Mouse (Mus musculus) heart, adult 18-20 months (tissue): Measurements from ENCODE around the gene Rin2. TPM values are rescaled to one million over a fixed set of nuclear protein-coding genes. Genes with fewer than 3 reads are reported as not detected.
"Not testable (repeated sequence)": the region's sequence is repeated elsewhere in the genome, so short reads cannot be mapped to it uniquely, and the experiment has no call there.

Source experiments
- DNase-seq, 2 experiments: peaks; one replicate each; pipeline ENCODE4 v3.0.0; 2021 to 2022; ENCODE audit warnings: mixed read lengths in 1 of 2
- microRNA-seq, 2 experiments: library from miRNA; unstranded; fragments of <30 nt; microRNA quantifications; one replicate each; pipeline ENCODE4 v1.2.0; 2022
- total RNA-seq, 2 experiments: library from RNA; stranded (reverse); gene quantifications; 2 replicates each; pipeline ENCODE4 v1.2.3; 2021

The Rin2 gene
- total RNA-seq, 2 experiments from 2014 or later, result 17.5 to 18.5 TPM

DNA sequence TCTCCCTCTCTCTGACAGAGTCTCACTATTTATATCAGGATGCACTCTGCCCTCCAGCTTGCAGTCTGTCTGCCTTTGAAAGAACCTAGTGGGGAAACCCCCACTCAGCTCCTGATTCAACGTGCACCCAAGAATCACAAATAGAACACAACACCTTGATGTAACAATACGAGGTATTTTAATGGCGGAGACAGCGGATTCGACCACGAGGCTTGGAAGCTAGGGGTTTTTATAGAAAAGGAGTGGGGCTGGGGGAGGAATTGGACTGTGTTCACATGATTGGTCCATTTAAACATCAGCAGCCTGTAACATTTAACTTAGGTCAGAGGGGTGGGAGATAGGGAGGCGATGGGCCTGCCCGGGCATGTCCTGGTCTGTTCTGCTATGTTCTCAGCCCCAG is 225.3 kb downstream of the Rin2 start:
- not testable (repeated sequence) for DNase-seq

DNA sequence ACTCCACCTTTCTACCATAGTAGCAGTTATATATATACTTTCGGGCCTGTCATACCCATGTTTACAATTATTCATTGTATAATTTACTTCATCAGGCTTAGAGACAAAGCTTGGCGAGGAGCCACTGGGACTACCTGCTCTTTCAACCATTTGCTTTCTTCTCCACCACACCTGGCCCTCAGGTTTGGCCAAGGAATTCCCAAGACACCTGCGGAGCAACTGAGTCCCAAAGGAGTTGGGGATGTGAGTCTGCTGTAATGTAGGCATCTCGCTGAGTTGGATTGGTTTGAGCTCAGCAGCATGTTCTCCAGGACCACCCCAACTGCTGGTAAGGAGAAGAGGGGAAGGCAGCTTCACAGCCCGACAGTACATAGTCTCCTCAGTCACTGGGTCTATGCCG is 226.8 kb downstream of the Rin2 start, which contains the start of gene Naa20:
TSS of gene Naa20 (plus strand) at position 239 of the 400 bp plus-strand sequence.
- DNase-seq, result no peak

DNA sequence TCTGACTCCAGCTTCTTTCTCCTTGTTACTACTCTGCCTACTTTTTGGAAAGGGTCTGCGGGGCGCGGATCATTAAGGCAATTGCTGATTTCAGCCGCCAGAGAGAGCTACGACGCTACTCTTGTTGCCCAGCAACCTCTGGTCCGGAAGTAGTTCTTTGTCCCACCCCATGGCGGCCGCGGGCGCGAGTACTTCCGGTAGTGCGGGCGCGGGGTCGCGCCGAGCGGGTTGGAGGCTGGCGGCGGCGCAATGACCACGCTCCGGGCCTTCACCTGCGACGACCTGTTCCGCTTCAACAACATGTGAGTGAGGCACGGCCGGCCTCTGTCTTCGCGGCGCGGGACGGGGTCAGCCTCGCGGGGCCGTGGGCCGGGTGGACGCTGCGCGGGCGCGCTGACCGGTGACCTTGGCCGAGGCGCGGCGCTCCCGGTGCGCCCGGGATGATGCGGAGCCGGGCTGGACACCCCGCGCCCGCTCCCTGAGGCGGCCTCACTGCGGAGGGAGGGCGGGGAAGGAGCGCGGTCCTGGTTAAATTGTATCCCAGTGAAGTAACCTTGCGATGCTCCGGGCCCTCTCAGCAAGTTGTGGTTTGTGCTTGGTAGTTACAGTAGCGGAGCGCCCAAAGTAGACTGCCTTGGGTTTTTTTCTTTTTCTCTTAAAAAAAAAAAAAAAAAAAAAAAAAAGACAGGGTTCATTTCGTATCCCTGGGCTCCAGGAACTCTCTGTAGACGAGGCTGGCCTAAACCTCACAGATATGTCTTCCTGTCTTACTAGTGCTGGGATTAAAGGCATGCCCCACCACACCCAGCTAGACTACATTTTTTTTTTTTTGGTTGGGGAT is 228.3 kb downstream of the Rin2 start:
- peak; percentile 92 to 94 for DNase-seq

DNA sequence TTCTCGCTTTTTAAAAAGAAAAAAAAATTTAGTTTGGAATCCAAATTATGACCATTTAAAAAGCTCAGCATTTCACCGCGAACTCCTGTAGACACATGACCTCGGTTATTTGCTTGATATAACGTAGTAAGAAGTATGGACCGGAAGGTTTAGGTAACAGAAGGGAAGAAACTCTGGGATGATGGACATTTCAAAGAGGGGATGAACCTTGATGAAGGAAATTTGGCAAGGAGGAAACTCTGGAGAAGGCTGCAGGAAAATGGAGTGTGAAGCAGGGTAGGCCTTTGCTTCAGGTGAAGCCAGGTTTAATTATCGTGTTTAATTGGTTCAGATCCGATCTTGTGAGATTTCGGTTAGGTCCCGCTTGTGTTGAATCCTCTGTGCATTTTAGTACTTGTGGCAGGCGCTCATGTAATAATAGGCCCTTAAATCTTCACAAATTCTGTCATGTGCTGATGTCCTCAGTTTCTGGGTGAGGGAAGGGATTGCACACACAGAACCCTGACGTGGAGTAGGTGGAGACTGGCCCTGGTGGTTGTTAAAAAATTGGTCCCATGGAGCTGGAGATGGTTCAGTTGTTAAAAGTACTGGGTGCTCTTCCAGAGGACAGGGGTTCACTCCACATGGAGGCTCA is 229.1 kb downstream of the Rin2 start:
- DNase-seq, result no peak

DNA sequence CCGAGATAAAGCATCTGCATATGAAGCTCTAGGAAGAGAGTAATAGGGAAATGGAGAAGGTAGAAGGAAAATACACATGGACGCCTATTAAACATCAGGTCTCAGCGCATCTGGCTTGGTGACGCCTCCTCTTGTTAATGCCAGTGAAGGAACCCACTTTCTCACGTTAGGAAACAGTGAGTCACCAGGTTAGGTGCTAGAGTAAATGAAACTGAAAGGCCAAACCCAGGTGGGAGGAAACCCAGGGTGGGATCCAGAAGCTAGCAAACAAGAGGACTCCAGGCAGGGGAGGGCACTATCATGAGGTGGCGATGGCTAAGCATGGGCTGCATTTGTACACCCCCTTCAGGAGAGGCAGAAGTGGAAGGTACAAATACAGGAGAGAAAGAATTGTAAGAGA is 230.1 kb downstream of the Rin2 start:
- no peak for DNase-seq

DNA sequence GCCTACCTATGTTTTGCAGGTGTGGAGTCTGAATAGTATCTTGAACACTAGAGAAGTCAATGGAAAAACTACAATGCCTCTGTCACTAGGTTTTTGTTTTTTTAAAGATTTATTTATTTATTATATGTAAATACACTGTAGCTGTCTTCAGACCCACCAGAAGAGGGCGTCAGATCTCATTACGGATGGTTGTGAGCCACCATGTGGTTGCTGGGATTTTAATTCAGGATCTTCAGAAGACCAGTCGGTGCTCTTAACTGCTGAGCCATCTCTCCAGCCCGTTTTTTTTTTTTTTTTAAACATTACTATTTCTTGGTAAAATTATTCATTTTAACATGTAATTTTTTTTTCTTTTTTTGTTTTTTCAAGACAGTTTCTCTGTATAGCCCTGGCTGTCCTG is 230.9 kb downstream of the Rin2 start:
- not testable (repeated sequence) for DNase-seq

DNA sequence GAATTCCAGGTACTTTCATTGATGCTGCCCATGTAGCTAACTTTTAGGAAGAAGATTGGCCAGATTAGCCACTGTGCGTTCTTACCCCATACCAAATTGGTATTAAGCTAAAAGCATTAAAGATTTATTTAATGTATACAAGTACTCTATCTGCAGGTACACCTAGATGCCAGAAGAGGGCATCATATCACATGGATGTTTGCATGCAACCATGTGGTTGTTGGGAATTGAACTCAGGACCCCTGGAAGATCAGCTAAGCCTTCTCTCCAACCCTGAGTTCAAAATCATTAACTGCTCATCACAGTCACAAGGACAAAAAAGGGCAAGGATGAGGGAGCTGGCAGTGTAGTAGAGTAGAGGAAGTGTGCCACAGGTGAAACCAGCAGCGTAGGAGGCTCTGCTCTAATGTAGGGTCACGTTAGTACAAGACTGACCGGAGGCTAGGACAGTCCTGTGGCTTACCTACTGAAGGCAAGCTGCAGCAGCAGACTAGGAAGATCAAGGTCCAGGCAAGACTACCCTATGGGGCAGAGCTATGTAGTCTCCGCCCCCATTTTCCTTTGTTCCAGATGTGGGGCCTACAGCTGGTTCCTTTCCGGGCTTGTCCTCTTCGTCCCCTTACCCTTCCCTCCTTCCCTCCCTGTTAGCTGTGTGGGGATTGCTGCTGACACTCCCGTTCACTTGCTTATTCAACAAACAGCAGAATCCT is 246.1 kb downstream of the Rin2 start:
- DNase-seq, result no peak

DNA sequence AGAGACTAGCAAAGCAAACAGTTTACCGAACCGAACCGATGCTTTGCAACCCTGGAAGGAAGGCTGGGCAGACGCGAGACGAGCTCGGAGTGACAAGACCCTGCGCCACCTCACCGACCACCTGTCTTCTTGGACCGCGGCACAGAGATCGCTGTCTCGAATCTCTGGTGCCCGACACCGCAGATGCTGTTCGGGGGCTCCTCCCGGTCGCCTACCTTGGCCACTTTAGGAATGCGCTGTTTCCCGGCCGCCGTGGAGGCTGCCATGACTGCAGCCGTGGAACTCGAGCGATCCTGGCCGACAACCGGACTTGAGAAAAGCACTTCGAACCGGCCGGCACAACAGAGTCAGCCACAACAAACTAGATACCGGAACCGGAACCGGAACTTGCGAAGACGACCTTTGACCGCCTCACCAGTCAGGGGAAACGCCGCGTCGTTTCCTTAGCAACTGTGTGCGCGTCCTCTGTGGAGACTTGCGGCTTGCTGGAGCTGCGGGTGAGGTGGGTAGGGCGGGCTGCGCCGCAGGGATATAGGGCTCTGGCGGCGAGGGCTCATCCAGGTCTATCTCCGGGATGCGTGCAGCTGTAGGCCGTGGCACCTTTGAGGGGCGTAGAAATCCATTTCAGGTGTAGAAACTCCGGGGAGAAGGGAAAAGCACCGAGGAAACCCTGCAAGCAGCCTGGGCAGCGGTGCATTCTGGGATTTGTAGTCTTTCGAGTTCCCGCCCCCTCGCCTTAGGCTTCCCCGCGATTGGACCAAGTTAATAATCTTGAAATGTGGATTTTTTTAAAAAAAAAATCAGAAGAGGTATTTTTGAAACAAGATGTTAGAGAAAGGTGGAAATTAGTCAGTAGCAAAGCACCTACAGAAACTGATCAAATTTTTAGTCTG is 259.6 kb downstream of the Rin2 start, which contains the start of the genes Cfap61 and Crnkl1:
TSS of gene Cfap61 (plus strand) at position 446 of the 893 bp plus-strand sequence.
TSS of gene Crnkl1 (minus strand) at position 676 of the 893 bp plus-strand sequence.
- peak; percentile 96 to 97 for DNase-seq

DNA sequence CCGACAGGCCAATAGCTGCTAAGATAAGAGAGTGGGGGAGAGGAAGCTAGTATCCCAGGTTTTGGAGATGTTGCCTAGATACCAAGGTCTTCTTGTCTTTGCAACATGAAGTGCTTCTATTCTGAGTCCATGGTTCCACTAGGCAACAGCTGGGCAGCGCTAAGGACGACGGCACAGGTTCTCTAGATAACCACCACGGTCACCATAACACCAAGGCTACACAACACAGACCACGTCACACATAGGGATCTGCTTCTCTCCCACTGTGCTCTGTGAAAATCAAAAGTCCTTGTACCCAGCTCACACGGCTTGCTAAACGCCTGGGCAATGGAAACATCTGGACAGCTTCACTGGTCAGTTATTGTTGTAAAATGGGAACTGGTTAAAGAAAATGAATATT is 262.0 kb downstream of the Rin2 start:
- DNase-seq, result peak; percentile 58 to 69

Small RNA genes lying within 50 kb of the gene (microRNA-seq; reads per million reads assigned to microRNA genes)
- gene Gm25026, result 0 reads per million in 2 experiments

Other genes starting within 250 kb of the Rin2 start
- 10 to 100 TPM; 82.5 to 82.7 TPM for gene Naa20, start 226.9 kb downstream of the Rin2 start, total RNA-seq